Mouse (Mus musculus) gastrocnemius, adult 2 months (tissue): Measurements from ENCODE around the gene Cryab. TPM values are rescaled to one million over a fixed set of nuclear protein-coding genes. Genes with fewer than 3 reads are reported as not detected.
A peak's percentile ranks its signal among the peaks of the same experiment; 100 is the strongest.

Experiments used
- DNase-seq: peaks from one replicate; pipeline ENCODE4 v3.0.0; 2022
- H3K27ac ChIP-seq: fragments of 200-600 bp; 2 replicates; pipeline ENCODE4 v1.8.1; 2022; ENCODE audit warnings: mild to moderate bottlenecking
- H3K4me3 ChIP-seq: fragments of 200-600 bp; 2 replicates; pipeline ENCODE4 v1.8.1; 2022; ENCODE audit warnings: mild to moderate bottlenecking, moderate library complexity
- CTCF ChIP-seq: fragments of 200-600 bp; IDR thresholded peaks from 2 replicates; pipeline ENCODE4 v1.8.1; 2022; ENCODE audit warnings: antibody characterized with exemption, mild to moderate bottlenecking, moderate library complexity
- intact Hi-C: fragments of 180-260 bp; cut with DNase I; formaldehyde crosslinking; loops from one replicate; pipeline ENCODE4 v1.15.1; 2025
- total RNA-seq, 2 experiments: library from RNA; stranded (reverse); gene quantifications; 2 replicates each; pipeline ENCODE4 v1.2.3; 2021

The Cryab gene
- total RNA-seq, 2 experiments from 2014 or later, result 885 to 2,545 TPM

DNA sequence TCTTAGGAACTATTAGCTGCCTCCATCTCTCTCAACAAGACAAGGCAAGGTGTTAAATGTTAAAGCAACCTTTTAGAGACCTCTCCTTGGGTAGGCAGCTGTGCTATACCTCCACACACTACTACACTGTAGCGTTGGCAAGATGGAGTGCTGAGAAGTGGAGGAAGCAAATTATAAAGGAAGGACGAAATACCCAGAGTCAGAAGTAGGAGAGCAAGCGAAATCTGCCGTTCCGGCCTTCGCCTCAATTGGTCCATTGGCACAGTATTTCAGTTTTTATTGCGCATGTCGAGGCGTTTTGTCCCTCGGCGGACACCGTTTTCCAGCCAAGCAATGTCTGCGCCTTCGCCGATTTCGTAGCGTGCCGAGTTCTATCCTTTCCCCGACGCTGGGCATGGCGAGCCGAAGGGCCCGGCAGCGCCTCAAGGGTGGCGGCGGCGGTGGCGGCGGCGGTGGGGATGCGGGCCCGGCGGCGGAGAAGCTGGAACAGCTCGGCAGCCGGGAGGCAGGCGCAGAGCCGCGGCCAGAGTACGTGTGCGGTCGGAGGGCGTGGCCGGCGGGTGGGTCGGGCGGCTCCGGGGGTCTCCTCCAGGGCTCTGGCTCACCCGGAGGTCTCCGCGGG, 24.0 kb downstream of the Cryab start, which contains the start of the genes Alg9 and 1110032A03Rik:
Gene Alg9, plus strand, starts transcription at position 29 of the 622 bp plus-strand sequence.
Gene 1110032A03Rik, minus strand, starts transcription at position 530 of the 622 bp plus-strand sequence.
- Histone ChIP-seq H3K27ac (peak within 1 kb of the TSS; percentile 88), H3K4me3 (peak within 1 kb of the TSS; percentile 93)
- intact Hi-C loops, result no loop called here

DNA sequence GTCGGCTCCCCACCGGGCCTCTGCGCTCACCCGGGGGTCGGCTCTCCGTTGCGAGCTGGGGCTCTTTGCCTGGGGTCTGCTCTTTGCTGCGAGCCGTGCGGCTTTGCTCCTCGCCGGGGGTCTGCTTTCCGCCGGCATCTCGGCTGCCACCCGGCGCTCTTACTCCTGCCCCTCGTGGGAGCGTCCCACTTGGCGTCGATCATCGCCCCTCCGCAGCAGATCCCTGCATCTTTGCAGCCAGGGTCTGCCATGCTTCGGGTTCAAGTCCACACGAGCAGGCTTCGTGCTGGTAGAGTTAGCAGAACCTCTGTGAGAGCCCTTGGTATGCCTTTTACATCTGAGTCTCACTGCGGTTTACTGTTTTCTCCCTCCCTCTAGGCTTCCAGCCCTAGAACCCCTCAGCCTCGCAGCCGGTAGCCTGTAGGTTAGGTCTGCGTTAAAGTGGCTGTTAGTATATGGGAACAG, 24.6 kb downstream of the Cryab start:
- intact Hi-C loops, result no loop called here
- Histone ChIP-seq H3K4me3 (peak overlapping the region; percentile 93), H3K27ac (peak overlapping the region; percentile 88)
- no peak for TF ChIP-seq CTCF
- no peak for DNase-seq

More for the DNA sequence above, 24.0 kb downstream of the Cryab start, which contains the start of the genes Alg9 and 1110032A03Rik:
- DNase-seq, result peak; percentile 92
- 0 out of 2 replicates have a peak, but pooled peaks have one; percentile 4 for TF ChIP-seq CTCF

DNA sequence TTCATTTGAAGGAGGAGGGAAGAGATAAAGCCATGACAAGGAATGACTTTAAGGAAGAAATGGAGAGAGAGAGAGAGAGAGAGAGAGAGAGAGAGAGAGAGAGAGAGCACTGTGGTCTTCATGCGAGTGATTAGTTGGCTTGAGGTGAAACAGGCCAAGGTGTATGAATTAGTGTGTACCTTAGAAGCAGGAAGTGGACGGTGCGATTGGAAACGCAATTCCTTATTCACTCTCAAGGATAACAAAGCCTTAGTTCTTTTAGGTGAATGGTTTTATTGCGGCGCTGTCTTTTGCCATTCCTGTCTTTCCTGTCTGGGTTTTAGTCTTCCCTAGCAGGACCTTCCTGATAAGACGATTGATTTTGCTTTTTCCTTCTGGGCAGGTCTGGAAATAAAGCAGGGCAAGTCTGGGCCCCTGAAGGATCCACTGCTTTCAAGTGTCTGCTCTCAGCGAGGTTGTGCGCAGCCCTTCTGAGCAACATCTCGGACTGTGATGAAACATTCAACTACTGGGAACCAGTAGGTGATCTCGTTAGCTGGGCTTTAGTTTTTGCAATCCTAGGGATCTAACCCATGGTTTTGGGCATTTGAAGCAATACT, 25.1 kb downstream of the Cryab start:
- intact Hi-C loops, result no loop called here
- Histone ChIP-seq H3K27ac (no peak overlapping the region), H3K4me3 (peak overlapping the region; percentile 93)
- TF ChIP-seq CTCF, result no peak
- no peak for DNase-seq

DNA sequence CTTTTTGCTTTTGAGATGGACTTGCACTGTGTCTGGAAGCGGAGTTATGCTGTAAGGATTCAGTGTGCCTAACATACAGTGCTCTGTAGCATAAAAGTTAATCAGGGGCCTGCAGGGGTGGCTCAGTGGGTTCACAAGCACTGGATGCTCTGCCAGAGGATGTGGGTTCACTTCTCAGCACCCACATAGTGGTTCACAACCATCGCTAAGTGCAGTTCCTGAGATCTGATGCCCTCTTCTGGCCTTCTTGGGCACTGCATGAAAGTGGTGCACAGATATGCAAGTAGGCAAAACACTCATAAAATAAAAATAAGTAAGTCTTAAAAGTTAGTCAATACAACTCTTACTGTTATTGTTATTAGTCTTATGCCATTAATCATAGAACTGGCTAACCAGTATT, 31.0 kb downstream of the Cryab start:
- H3K4me3 ChIP-seq, result no peak overlapping the region
- DNase-seq, result peak; percentile 36
- intact Hi-C loops, result no loop called here
- H3K27ac ChIP-seq, result no peak overlapping the region
- TF ChIP-seq CTCF, result peak; percentile 63

DNA sequence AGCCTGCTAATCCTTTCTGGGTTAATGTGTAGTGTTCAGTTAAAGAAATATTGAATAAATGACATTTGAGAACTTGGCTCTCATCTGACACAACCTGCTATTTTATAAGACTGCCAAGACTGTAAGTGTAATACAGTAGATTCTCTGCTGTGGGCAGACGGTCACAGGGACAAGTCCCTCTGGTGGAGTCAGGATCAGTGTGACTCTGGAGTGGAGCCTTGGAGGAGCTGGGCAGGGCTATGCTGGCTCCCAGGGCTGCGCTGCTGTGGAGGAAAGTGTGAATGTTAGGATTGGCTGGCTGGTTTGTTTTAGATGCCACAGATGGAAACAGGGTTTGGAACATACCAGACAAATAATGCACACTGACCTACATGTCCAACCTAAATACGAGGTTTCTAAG, 44.1 kb downstream of the Cryab start:
- Histone ChIP-seq H3K4me3 (no peak overlapping the region), H3K27ac (no peak overlapping the region)
- DNase-seq, result no peak
- intact Hi-C loops, result no loop called here
- no peak for TF ChIP-seq CTCF

DNA sequence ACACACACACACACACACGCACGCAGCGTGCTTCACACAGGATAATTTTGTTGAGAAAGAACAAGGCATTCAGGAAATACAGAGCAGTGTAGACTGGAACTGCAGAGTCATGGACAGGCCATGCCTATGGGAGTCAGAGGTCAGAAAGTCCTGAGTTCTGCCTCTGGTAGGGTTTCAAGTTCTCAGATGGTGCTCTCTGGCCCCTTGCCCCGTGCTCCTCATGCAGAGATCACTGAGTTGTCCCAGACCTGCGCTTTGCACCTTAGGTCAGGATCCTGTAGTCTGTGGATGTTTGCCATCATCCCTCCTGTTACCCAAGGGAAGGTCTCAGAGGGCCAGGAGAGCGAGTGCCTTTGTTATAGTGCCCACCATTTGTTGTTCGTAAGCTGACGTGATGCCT, 45.7 kb downstream of the Cryab start:
- intact Hi-C loops, result no loop called here
- DNase-seq, result peak; percentile 36
- no peak for TF ChIP-seq CTCF
- Histone ChIP-seq H3K4me3 (no peak overlapping the region), H3K27ac (no peak overlapping the region)

DNA sequence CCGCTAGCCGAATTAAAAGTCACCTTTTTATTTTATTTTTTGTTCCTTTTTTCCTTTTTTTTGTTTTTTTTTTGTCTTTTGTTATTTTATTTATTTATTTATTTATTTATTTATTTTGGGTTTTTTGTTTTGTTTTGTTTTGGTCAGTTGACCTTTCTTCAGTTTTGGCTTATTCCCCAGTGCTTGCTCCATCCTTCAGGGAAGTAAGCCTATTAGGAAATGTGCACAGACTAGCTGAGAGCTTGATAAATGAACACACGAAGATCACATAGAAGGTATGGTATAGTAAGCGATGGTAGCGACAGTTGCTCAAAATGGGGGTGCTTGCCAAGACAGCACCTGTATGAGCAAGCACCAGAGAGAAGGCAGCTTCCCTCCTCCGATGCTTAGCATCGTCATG, 46.5 kb downstream of the Cryab start:
- Histone ChIP-seq H3K27ac (no peak overlapping the region), H3K4me3 (no peak overlapping the region)
- TF ChIP-seq CTCF, result no peak
- intact Hi-C loops, result no loop called here
- no peak for DNase-seq

DNA sequence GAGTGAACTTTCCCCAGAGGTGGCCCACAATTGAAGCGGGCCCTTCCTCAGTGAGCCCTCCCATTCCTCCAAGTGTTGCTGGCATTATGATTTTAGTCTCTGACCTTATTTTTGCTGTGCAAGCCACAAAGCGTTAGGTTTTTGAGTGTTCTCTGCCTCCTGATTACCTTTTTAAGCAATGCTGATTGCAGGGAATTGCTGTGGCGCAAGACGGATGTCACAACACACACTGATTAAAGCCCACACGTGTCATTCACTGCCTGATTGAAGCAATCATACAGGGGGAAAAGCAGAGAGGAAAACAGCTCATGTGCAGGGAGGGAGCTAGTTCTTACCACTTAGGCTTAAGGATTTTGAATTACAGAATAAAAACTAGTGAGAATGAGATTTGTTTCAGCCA, 47.2 kb downstream of the Cryab start:
- DNase-seq, result no peak
- no peak overlapping the region for H3K4me3 ChIP-seq
- no peak overlapping the region for H3K27ac ChIP-seq
- intact Hi-C loops, result no loop called here
- TF ChIP-seq CTCF, result no peak

DNA sequence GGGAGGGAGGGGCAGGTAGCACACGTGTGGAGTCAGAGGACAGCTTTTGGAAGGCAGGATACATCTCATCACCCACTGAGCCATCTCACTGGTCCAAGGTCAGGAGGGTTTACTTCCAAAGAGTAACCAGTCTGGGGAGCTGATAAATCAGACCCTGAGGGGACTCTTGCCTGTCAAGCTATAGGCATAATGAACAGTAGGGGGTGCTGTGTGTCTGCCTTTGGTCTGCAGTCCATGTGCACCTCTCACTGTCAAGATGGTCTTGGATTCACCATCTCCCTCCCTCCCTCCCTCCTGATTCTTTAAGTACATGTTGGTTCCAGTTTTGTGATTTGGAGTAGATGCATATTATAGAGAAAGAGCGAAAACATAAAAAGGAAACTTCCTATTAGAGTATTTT, 49.9 kb downstream of the Cryab start:
- peak; percentile 78 for TF ChIP-seq CTCF
- H3K4me3 ChIP-seq, result no peak overlapping the region
- H3K27ac ChIP-seq, result no peak overlapping the region
- intact Hi-C loops, result loop anchor here (1.0 to 2.0 kb wide), 2 partner anchors 48 to 351 kb away; no protein-coding TSS in a partner anchor
- peak; percentile 45 for DNase-seq

DNA sequence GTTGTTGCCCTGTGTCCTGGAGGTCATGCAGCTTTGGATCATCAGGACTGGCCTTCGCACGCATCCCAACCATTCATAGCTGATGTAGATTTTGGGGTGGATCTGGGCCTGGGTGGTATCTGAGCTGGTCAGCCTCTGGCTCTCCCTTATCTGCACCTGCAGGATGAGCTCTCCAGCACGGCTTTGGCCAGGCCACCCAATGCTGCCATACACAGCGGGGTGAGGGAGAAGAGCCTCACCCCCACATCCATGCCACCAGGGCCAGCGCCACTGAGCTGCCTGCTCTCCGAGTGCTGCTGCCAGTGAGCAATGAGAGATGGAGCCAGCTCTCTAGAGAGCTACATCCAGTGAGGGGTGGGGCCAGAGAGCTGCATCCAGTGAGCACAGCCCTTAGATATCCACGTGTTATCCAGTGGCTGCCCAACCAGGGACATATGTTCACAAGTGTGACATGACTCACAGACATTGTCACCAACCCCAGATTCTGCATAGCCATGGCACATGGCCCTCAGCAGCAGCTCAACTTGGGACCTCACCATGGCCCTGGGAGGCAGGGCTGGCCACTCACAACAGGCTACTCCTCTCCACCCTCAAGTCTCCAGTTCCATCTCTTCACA, 52.0 kb downstream of the Cryab start:
- TF ChIP-seq CTCF, result no peak
- intact Hi-C loops, result loop anchor here (2.0 kb wide), 1 partner anchor 206 kb away; the partner anchor contains the start of gene Sik2
- no peak for DNase-seq
- Histone ChIP-seq H3K4me3 (no peak overlapping the region), H3K27ac (no peak overlapping the region)

Other genes starting within 250 kb of the Cryab start
- gene Pts, start 222.6 kb upstream of the Cryab start, total RNA-seq, result 10 to 100 TPM; 10.4 to 11.9 TPM
- gene Il18, start 196.5 kb upstream of the Cryab start, total RNA-seq, result 1 to 10 TPM in 1 of 2 experiments, under 1 TPM in 1; 0.87 to 1.0 TPM
- under 1 TPM; 0.26 to 0.45 TPM for gene Bco2, start 196.1 kb upstream of the Cryab start, total RNA-seq
- not detected for gene Tex12, start 190.0 kb upstream of the Cryab start, total RNA-seq
- 100 to 1,000 TPM; 269 to 419 TPM for gene Sdhd, start 147.5 kb upstream of the Cryab start, total RNA-seq
- 100 to 1,000 TPM; 211 to 231 TPM for gene Timm8b, start 147.4 kb upstream of the Cryab start, total RNA-seq
- gene Pih1d2, start 134.0 kb upstream of the Cryab start, total RNA-seq, result under 1 TPM; 0.53 to 0.61 TPM
- gene Nkapd1, start 133.9 kb upstream of the Cryab start, total RNA-seq, result 10 to 100 TPM; 11.1 to 11.7 TPM
- 100 to 1,000 TPM; 170 to 247 TPM for gene Dlat, start 91.5 kb upstream of the Cryab start, total RNA-seq
- gene Dixdc1, start 11.8 kb upstream of the Cryab start, total RNA-seq, result 1 to 10 TPM; 2.6 to 4.7 TPM
- 1 to 10 TPM; 2.4 to 6.5 TPM for gene 2310030G06Rik, start 4.8 kb upstream of the Cryab start, total RNA-seq
- 100 to 1,000 TPM; 123 to 143 TPM for gene Hspb2, start 1.0 kb downstream of the Cryab start, total RNA-seq
- gene Fdxacb1, start 16.9 kb downstream of the Cryab start, total RNA-seq, result 1 to 10 TPM; 3.4 to 3.9 TPM
- 10 to 100 TPM in 1 of 2 experiments, 1 to 10 TPM in 1; 7.8 to 11.2 TPM for gene Alg9, start 23.7 kb downstream of the Cryab start, total RNA-seq
- 10 to 100 TPM; 10.4 to 11.2 TPM for gene 1110032A03Rik, start 24.2 kb downstream of the Cryab start, total RNA-seq
- gene Ppp2r1b, start 94.0 kb downstream of the Cryab start, total RNA-seq, result 1 to 10 TPM; 5.9 to 7.6 TPM